Mouse (Mus musculus): ENCODE results near the gene Acot3. TPM values are rescaled to one million over a fixed set of nuclear protein-coding genes. Genes with fewer than 3 reads are reported as not detected.
"Not testable (repeated sequence)": the region's sequence is repeated elsewhere in the genome, so short reads cannot be mapped to it uniquely, and the experiment has no call there.

Gene Acot3
- total RNA-seq (2014; rRNA removed; ENCODE audit: low replicate concordance) (0.31 and 0.54 TPM in 2 replicates), polyA plus RNA-seq (2015; fragmentation: Nextera tagmentation; extraction: Ambion mirVana) (1.8 and 2.1 TPM in 2 replicates)

DNA sequence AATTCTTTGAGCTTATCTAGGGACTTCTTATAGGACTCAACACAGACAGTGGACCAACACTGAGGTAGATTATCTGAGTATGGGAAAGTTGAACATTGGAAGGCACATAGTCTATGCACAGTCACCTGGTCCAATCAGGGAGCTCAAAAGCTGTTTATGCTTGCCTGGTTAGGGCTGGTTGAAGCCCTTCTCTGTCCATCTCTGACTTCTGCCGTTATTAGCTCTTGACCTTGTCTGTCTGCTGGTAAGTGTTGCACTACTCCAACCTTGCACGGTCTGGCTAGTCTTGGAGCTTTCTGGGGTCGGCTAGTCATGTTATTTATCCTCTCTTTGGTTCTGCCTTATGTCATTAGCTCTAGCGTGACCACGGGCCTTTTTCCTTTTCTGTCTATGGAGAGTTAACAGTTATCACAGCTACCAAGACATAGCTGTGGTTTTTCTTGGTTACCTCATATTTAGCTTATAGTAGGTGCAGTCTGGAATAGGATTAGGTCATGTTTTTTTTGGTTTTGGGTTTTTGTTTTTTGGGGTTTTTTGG is at the start of gene Acot3:
Gene Acot3 (plus strand): TSS at position 208 of the 538 bp plus-strand sequence.
- ATAC-seq (ENCODE audit: insufficient read depth, low read depth) = no peak
- no peak for DNase-seq (ENCODE audit: low spot score)
- H3K9ac ChIP-seq (replicated peaks; ENCODE audit: low read depth, low read length) = no peak within 1 kb of the TSS
- peak within 1 kb of the TSS; percentile 65 for H3K4me2 ChIP-seq (ENCODE audit: low read depth, low read length)
- TF ChIP-seq EP300 (IDR thresholded peaks at IDR 0.05; ENCODE audit: low read depth) (no peak), CTCF (IDR thresholded peaks at IDR 0.05; ENCODE audit: low read depth) (no peak)
- H3K9me3 ChIP-seq (replicated peaks; ENCODE audit: control insufficient read depth, low read length) = 0 out of 2 replicates have a peak, but pooled peaks cover 6% of the 10 kb centered on the region
- peak within 1 kb of the TSS; percentile 46; the same call in 1 of the 2 replicates for H3K4me3 ChIP-seq (ENCODE audit: low read depth, low read length)
- 0 out of 2 replicates have a peak, but pooled peaks cover 4% of the 10 kb centered on the region for H3K4me1 ChIP-seq (ENCODE audit: control insufficient read depth, insufficient read depth)
- H3K27ac ChIP-seq (ENCODE audit: low read depth) = no peak within 1 kb of the TSS
- no peaks in the 10 kb centered on the region for H3K36me3 ChIP-seq (replicated peaks; ENCODE audit: control insufficient read depth, insufficient read depth, low read length)
- 0 out of 2 replicates have a peak, but pooled peaks cover 15% of the 10 kb centered on the region for H3K27me3 ChIP-seq (ENCODE audit: control insufficient read depth, insufficient read depth, low read length)
- WGBS = 78% methylated on average over 5 of the region's 5 CpGs

DNA sequence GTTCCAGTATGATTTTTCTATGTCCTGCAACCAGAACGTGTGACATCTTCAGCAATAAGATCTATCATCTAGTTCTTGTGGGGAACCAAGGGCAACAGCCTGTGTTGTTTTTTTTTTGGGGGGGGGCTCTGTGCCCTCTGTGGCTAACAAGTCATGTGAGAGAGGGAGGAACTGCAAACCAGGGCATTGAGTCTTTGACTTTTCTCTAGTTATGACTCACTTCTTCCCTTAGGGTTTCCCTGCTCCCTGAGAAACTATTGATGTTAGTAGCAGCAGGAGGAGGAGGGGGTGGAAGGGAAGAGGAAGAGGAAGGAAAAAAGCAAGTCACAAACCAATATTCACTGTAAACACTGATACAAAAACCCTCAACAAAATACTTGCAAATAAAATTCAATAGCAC is 48.1 kb upstream of the Acot3 start:
- H3K9me3 ChIP-seq (replicated peaks; ENCODE audit: control insufficient read depth, low read length) = no peaks in the 10 kb centered on the region; the same call in 1 of the 2 replicates

GRCm38 (mm10) chr12:84008251-84008650 is 43.7 kb upstream of the Acot3 start:
- DNase-seq (ENCODE audit: low spot score) (no peak), ATAC-seq (ENCODE audit: insufficient read depth, low read depth) (no peak)
- Histone ChIP-seq H3K4me1 (ENCODE audit: control insufficient read depth, insufficient read depth) (peaks cover 15% of the 10 kb centered on the region), H3K9ac (replicated peaks; ENCODE audit: low read depth, low read length) (no peak overlapping the region), H3K27ac (ENCODE audit: low read depth) (no peak overlapping the region), H3K4me2 (ENCODE audit: low read depth, low read length) (no peak overlapping the region), H3K4me3 (ENCODE audit: low read depth, low read length) (no peak overlapping the region), H3K27me3 (ENCODE audit: control insufficient read depth, insufficient read depth, low read length) (no peaks in the 10 kb centered on the region), H3K9me3 (replicated peaks; ENCODE audit: control insufficient read depth, low read length) (no peaks in the 10 kb centered on the region), H3K36me3 (replicated peaks; ENCODE audit: control insufficient read depth, insufficient read depth, low read length) (no peaks in the 10 kb centered on the region)
- TF ChIP-seq EP300 (IDR thresholded peaks at IDR 0.05; ENCODE audit: low read depth) (no peak), CTCF (IDR thresholded peaks at IDR 0.05; ENCODE audit: low read depth) (no peak)
- WGBS = 91% methylated on average over 11 of the region's 12 CpGs

More for the DNA sequence above, 48.1 kb upstream of the Acot3 start:
- no peak for DNase-seq (ENCODE audit: low spot score)
- H3K4me3 ChIP-seq (ENCODE audit: low read depth, low read length) = no peak overlapping the region
- no peak overlapping the region for H3K27ac ChIP-seq (ENCODE audit: low read depth)
- H3K36me3 ChIP-seq (replicated peaks; ENCODE audit: control insufficient read depth, insufficient read depth, low read length) = no peaks in the 10 kb centered on the region
- 78% methylated on average over 1 of the region's 1 CpGs for WGBS
- H3K9ac ChIP-seq (replicated peaks; ENCODE audit: low read depth, low read length) = no peak overlapping the region
- no peak for ATAC-seq (ENCODE audit: insufficient read depth, low read depth)
- H3K4me2 ChIP-seq (ENCODE audit: low read depth, low read length) = no peak overlapping the region
- no peak for TF ChIP-seq CTCF (IDR thresholded peaks at IDR 0.05; ENCODE audit: low read depth)
- no peak for TF ChIP-seq EP300 (IDR thresholded peaks at IDR 0.05; ENCODE audit: low read depth)
- H3K27me3 ChIP-seq (ENCODE audit: control insufficient read depth, insufficient read depth, low read length) = no peaks in the 10 kb centered on the region
- H3K4me1 ChIP-seq (ENCODE audit: control insufficient read depth, insufficient read depth) = peaks cover 14% of the 10 kb centered on the region

- peak overlapping the region; percentile 71 for H3K27ac ChIP-seq (ENCODE audit: low read depth)
- no peak for DNase-seq (ENCODE audit: low spot score)
- 69% methylated on average over 8 of the region's 8 CpGs for WGBS
- ATAC-seq (ENCODE audit: insufficient read depth, low read depth) = no peak
- no peaks in the 10 kb centered on the region for H3K9me3 ChIP-seq (replicated peaks; ENCODE audit: control insufficient read depth, low read length)
- no peaks in the 10 kb centered on the region for H3K27me3 ChIP-seq (ENCODE audit: control insufficient read depth, insufficient read depth, low read length)
- peak overlapping the region; percentile 68 for H3K4me2 ChIP-seq (ENCODE audit: low read depth, low read length)
- H3K4me1 ChIP-seq (ENCODE audit: control insufficient read depth, insufficient read depth) = peaks cover 15% of the 10 kb centered on the region
- H3K9ac ChIP-seq (replicated peaks; ENCODE audit: low read depth, low read length) = peak overlapping the region; percentile 60; the same call in 1 of the 2 replicates
- TF ChIP-seq EP300 (IDR thresholded peaks at IDR 0.05; ENCODE audit: low read depth) = no peak
- TF ChIP-seq CTCF (IDR thresholded peaks at IDR 0.05; ENCODE audit: low read depth) = no peak
- no peaks in the 10 kb centered on the region for H3K36me3 ChIP-seq (replicated peaks; ENCODE audit: control insufficient read depth, insufficient read depth, low read length)
- H3K4me3 ChIP-seq (ENCODE audit: low read depth, low read length) = peak overlapping the region; percentile 55
Measured at GRCm38 (mm10) chr12:84008729-84009128, 43.2 kb upstream of the Acot3 start.

DNA sequence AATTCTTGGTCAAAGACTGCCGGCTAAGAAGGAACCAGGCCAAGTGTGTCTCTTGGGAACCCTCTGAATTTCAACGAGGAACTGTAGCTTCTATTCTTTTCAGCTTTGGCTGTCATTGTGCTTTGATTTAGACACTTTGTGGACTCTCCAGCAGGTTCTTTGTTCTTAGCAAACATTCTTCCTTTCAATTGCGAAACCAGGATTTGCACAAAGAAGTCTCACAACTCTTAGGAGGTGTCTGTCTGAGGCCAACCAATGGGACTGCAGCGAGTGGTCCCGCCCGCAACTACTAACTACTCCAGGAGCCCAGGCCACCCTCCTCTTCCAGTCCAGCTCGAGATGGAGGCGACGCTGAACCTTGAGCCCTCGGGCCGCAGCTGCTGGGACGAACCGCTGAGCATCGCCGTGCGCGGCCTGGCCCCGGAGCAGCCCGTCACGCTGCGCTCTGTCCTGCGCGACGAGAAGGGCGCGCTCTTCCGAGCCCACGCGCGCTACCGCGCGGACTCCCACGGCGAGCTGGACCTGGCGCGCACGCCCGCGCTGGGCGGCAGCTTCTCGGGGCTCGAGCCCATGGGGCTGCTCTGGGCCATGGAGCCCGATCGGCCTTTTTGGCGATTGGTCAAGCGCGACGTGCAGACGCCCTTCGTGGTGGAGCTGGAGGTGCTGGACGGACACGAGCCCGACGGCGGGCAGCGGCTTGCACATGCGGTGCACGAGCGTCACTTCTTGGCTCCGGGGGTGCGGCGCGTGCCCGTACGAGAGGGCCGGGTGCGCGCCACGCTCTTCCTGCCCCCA is 42.6 kb upstream of the Acot3 start, which contains the start of gene Acot1:
Gene Acot1 (plus strand): TSS at position 320 of the 795 bp plus-strand sequence.
- 1% methylated on average over 53 of the region's 70 CpGs for WGBS
- H3K4me3 ChIP-seq (ENCODE audit: low read depth, low read length) = peak within 1 kb of the TSS; percentile 55
- peak within 1 kb of the TSS; percentile 60 for H3K9ac ChIP-seq (replicated peaks; ENCODE audit: low read depth, low read length)
- peak within 1 kb of the TSS; percentile 71 for H3K27ac ChIP-seq (ENCODE audit: low read depth)
- DNase-seq (ENCODE audit: low spot score) (peak; percentile 87), ATAC-seq (ENCODE audit: insufficient read depth, low read depth) (peak; percentile 94)
- H3K9me3 ChIP-seq (replicated peaks; ENCODE audit: control insufficient read depth, low read length); H3K27me3 ChIP-seq (ENCODE audit: control insufficient read depth, insufficient read depth, low read length); H3K36me3 ChIP-seq (replicated peaks; ENCODE audit: control insufficient read depth, insufficient read depth, low read length): not testable (repeated sequence)
- H3K4me2 ChIP-seq (ENCODE audit: low read depth, low read length) = peak within 1 kb of the TSS; percentile 68
- peaks cover 15% of the 10 kb centered on the region for H3K4me1 ChIP-seq (ENCODE audit: control insufficient read depth, insufficient read depth)
